ENCODE assay signal across 8 mouse cellular contexts in genomic region chr8:88521541-88522414, GRCm38 (mm10). TPM values are rescaled to one million over a fixed set of nuclear protein-coding genes. Genes with fewer than 3 reads are reported as not detected.
DNase-seq lines count a peak whose midpoint lies in the region; ATAC-seq and TF ChIP-seq lines count a peak whose summit lies in the region.

No protein-coding gene starts in this region.

- TF ChIP-seq CTCF in bone marrow macrophage, adult 2 months (IDR thresholded peaks at IDR 0.05; ENCODE audit: low read depth, low read length) = no peak
- TF ChIP-seq CTCF in thymus, adult 2 months (IDR thresholded peaks at IDR 0.05; ENCODE audit: borderline replicate concordance, control insufficient read depth, extremely low read depth, insufficient read depth, low read length, poor library complexity) = no peak

- ATAC-seq in kidney, embryonic 15.5 days (replicated peaks; ENCODE audit: low FRiP score) = peak; percentile 20
- ATAC-seq in embryonic facial prominence, embryonic 13.5 days (ENCODE audit: insufficient number of reproducible peaks, insufficient read depth, low FRiP score, low TSS enrichment, low read depth) = peak; percentile 21; the same call in 1 of the 2 replicates
- peak; percentile 55; the same call in 1 of the 2 replicates for ATAC-seq in hindbrain, embryonic 16.5 days

- H3K36me3 ChIP-seq in kidney, embryonic 15.5 days = peaks cover 11% of the 10 kb centered on the region; the same call in 1 of the 2 replicates
- peaks cover 9% of the 10 kb centered on the region; the same call in 1 of the 2 replicates for H3K36me3 ChIP-seq in embryonic facial prominence, embryonic 13.5 days
- H3K36me3 ChIP-seq in hindbrain, embryonic 16.5 days (ENCODE audit: control insufficient read depth, insufficient read depth, low read length) = no peaks in the 10 kb centered on the region
- no peaks in the 10 kb centered on the region for H3K36me3 ChIP-seq in thymus, adult 2 months (ENCODE audit: control insufficient read depth, insufficient read depth, low read length)

- DNase-seq in kidney, adult 9 months = no peak
- peak; percentile 28 for DNase-seq in lung, postnatal 36 days
- peak; percentile 31 for DNase-seq in thymus, adult 2 months
- no peak for DNase-seq in retina, postnatal 1 day

- H3K27me3 ChIP-seq in kidney, embryonic 15.5 days = peaks cover 15% of the 10 kb centered on the region
- peaks cover 7% of the 10 kb centered on the region; the same call in 1 of the 2 replicates for H3K27me3 ChIP-seq in embryonic facial prominence, embryonic 13.5 days
- H3K27me3 ChIP-seq in hindbrain, embryonic 16.5 days (replicated peaks; ENCODE audit: control insufficient read depth, insufficient read depth, low read length) = no peaks in the 10 kb centered on the region; the same call in none of the 2 replicates
- peaks cover 15% of the 10 kb centered on the region for H3K27me3 ChIP-seq in thymus, adult 2 months (ENCODE audit: control insufficient read depth, insufficient read depth, low read length)

- no peaks in the 10 kb centered on the region for H3K9me3 ChIP-seq in kidney, embryonic 15.5 days (replicated peaks)
- no peaks in the 10 kb centered on the region for H3K9me3 ChIP-seq in embryonic facial prominence, embryonic 13.5 days
- H3K9me3 ChIP-seq in hindbrain, embryonic 16.5 days (ENCODE audit: control insufficient read depth, low read length) = no peaks in the 10 kb centered on the region

- TF ChIP-seq POLR2A in bone marrow macrophage, adult 2 months (IDR thresholded peaks at IDR 0.05; ENCODE audit: borderline replicate concordance, low read depth, low read length) = no peak
- TF ChIP-seq POLR2A in thymus, adult 2 months (IDR thresholded peaks at IDR 0.05; ENCODE audit: control insufficient read depth, extremely low read depth, insufficient read depth, low read length, poor library complexity) = no peak

- H3K9ac ChIP-seq in kidney, embryonic 15.5 days = peak overlapping the region; percentile 89
- peak overlapping the region; percentile 93 for H3K9ac ChIP-seq in embryonic facial prominence, embryonic 13.5 days
- H3K9ac ChIP-seq in hindbrain, embryonic 16.5 days (ENCODE audit: low read depth, low read length) = peak overlapping the region; percentile 87

- H3K4me3 ChIP-seq in kidney, embryonic 15.5 days (replicated peaks) = peak overlapping the region; percentile 87
- H3K4me3 ChIP-seq in bone marrow macrophage, adult 2 months (ENCODE audit: insufficient read depth, low read length) = peak overlapping the region; percentile 52
- H3K4me3 ChIP-seq in embryonic facial prominence, embryonic 13.5 days = peak overlapping the region; percentile 86
- peak overlapping the region; percentile 84 for H3K4me3 ChIP-seq in hindbrain, embryonic 16.5 days (ENCODE audit: low read length)
- H3K4me3 ChIP-seq in thymus, adult 2 months (ENCODE audit: control insufficient read depth, insufficient read depth, low read length) = peak overlapping the region; percentile 84

- peak overlapping the region; percentile 97 for H3K4me2 ChIP-seq in kidney, embryonic 15.5 days
- H3K4me2 ChIP-seq in embryonic facial prominence, embryonic 13.5 days = peak overlapping the region; percentile 80
- H3K4me2 ChIP-seq in hindbrain, embryonic 16.5 days (ENCODE audit: low read length) = peak overlapping the region; percentile 96

- WGBS in kidney, embryonic 15.5 days = under 1% methylated on average over 55 of the region's 65 CpGs
- WGBS in embryonic facial prominence, embryonic 13.5 days = under 1% methylated on average over 64 of the region's 65 CpGs
- under 1% methylated on average over 53 of the region's 65 CpGs for WGBS in hindbrain, embryonic 16.5 days
- 4% methylated on average over 54 of the region's 65 CpGs for WGBS in thymus, adult 2 months

- peak overlapping the region; percentile 85 for H3K27ac ChIP-seq in kidney, embryonic 15.5 days
- H3K27ac ChIP-seq in bone marrow macrophage, adult 2 months (ENCODE audit: insufficient read depth, low read depth, low read length) = no peak overlapping the region
- peak overlapping the region; percentile 90 for H3K27ac ChIP-seq in embryonic facial prominence, embryonic 13.5 days
- H3K27ac ChIP-seq in hindbrain, embryonic 16.5 days (ENCODE audit: low read depth, low read length) = peak overlapping the region; percentile 77
- H3K27ac ChIP-seq in thymus, adult 2 months (ENCODE audit: control insufficient read depth, insufficient read depth, low read length) = no peak overlapping the region

- peaks cover 76% of the 10 kb centered on the region for H3K4me1 ChIP-seq in kidney, embryonic 15.5 days
- no peaks in the 10 kb centered on the region for H3K4me1 ChIP-seq in bone marrow macrophage, adult 2 months (ENCODE audit: control insufficient read depth, insufficient read depth, low read length)
- H3K4me1 ChIP-seq in embryonic facial prominence, embryonic 13.5 days = peaks cover 67% of the 10 kb centered on the region
- H3K4me1 ChIP-seq in hindbrain, embryonic 16.5 days (ENCODE audit: control insufficient read depth, insufficient read depth, low read depth, low read length) = peaks cover 26% of the 10 kb centered on the region
- H3K4me1 ChIP-seq in thymus, adult 2 months (replicated peaks; ENCODE audit: control insufficient read depth, insufficient read depth, low read length) = peaks cover 25% of the 10 kb centered on the region

RNA-seq across cellular contexts. Expression of gene Nkd1, which starts 0.6 kb away (rescaled TPM):
- 60.0 and 68.1 TPM in 2 replicates for polyA plus RNA-seq in kidney, embryonic 15.5 days (2015; fragmentation: Nextera tagmentation; extraction: Ambion mirVana)
- not detected in 2 replicates for polyA plus RNA-seq in bone marrow macrophage, adult 2 months (2012; ENCODE audit: insufficient read depth, insufficient read length, missing spikeins)
- 101 and 122 TPM in 2 replicates for polyA plus RNA-seq in embryonic facial prominence, embryonic 13.5 days (2015; fragmentation: Nextera tagmentation; extraction: Ambion mirVana)
- polyA plus RNA-seq in hindbrain, embryonic 16.5 days (2015; fragmentation: Nextera tagmentation; extraction: Ambion mirVana) = 45.8 and 63.0 TPM in 2 replicates
- 3.0 and 3.4 TPM in 2 replicates for polyA plus RNA-seq in thymus, adult 2 months (2012; rRNA removed)

Comparison
In these comparisons a context has a peak if more than half of its experiments do, and no peak if none do; other contexts are left out.
1. H3K27ac ChIP-seq: peak in kidney, embryonic 15.5 days (single experiment), embryonic facial prominence, embryonic 13.5 days (single experiment) and hindbrain, embryonic 16.5 days (single experiment); none in bone marrow macrophage, adult 2 months (single experiment) and thymus, adult 2 months (single experiment).
2. DNase-seq: peak in lung, postnatal 36 days (single experiment) and thymus, adult 2 months (single experiment); none in kidney, adult 9 months (single experiment) and retina, postnatal 1 day (single experiment).
3. RNA of gene Nkd1, which starts 0.6 kb away (polyA plus RNA-seq): 101 to 122 TPM in embryonic facial prominence, embryonic 13.5 days, 60.0 to 68.1 TPM in kidney, embryonic 15.5 days and 45.8 to 63.0 TPM in hindbrain, embryonic 16.5 days; 3.0 to 3.4 TPM in thymus, adult 2 months and not detected in bone marrow macrophage, adult 2 months; every median in the first group is over 10 times any median in the second.
4. Peak in every context shown above with its lines, with median percentiles within 50 percentile points of each other: ATAC-seq, H3K4me2 ChIP-seq, H3K4me3 ChIP-seq and H3K9ac ChIP-seq.